Mouse (Mus musculus): Measurements from ENCODE around the gene Acat2. TPM values are rescaled to one million over a fixed set of nuclear protein-coding genes. Genes with fewer than 3 reads are reported as not detected.
A peak's percentile ranks its signal among the peaks of the same experiment; 100 is the strongest.
"Not testable (repeated sequence)": the region's sequence is repeated elsewhere in the genome, so short reads cannot be mapped to it uniquely, and the experiment has no call there.

The Acat2 gene
- polyA plus RNA-seq, 1 experiment from 2014 or later: 348 TPM

DNA sequence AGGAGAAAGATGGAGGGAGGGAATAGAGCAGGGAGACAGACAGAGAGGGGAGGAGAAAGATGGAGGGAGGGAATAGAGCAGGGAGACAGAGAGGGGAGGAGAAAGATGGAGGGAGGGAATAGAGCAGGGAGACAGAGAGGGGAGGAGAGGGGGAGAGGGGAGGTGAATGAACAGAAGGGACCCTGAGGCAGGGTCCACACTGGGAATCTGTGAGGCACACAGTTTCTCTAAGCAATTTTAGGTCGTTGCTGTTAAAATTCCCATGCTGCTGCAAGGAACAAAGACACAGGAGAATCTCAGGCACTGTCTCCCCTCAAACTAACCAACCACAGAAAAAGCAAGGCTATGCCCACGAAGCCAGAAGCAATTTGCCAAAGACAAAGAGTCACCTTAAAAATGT, 61.9 kb downstream of the Acat2 start:
- not testable (repeated sequence) for H3K4me1 ChIP-seq; H3K4me3 ChIP-seq; H3K9ac ChIP-seq; H3K9me3 ChIP-seq (replicated peaks); H3K4me2 ChIP-seq; H3K27me3 ChIP-seq
- 37% methylated on average over 2 of the region's 2 CpGs for WGBS
- Histone ChIP-seq H3K27ac (peak overlapping the region; percentile 78), H3K36me3 (ENCODE audit: poor library complexity, severe bottlenecking) (peaks cover 30% of the 10 kb centered on the region)
- peak; percentile 69 for ATAC-seq

DNA sequence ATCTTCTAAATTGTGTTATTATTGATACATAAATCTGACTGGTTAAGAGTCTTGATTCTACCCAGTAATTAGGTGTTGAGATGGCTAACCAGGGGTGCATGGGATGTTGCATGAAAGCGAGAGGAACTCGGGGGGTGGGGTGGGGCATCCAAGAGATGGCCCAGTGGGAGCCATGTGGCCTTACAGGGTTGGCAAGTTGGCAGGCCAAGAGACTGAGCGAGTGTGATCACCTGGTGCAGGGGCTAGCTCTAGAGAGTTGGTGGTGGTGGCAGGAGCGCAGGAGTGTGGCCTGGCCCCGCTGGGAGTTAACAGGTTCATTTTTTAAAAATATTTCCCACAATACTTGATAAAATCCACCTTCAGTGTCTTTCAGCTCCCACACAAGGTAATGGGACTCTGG, 62.9 kb downstream of the Acat2 start:
- ATAC-seq: peak; percentile 68; the same call in 1 of the 2 replicates
- WGBS: 83% methylated on average over 5 of the region's 5 CpGs
- Histone ChIP-seq H3K9ac (no peak overlapping the region), H3K36me3 (ENCODE audit: poor library complexity, severe bottlenecking) (peaks cover 26% of the 10 kb centered on the region), H3K4me3 (no peak overlapping the region), H3K27me3 (no peaks in the 10 kb centered on the region), H3K4me2 (no peak overlapping the region), H3K9me3 (replicated peaks) (no peaks in the 10 kb centered on the region), H3K4me1 (no peaks in the 10 kb centered on the region), H3K27ac (peak overlapping the region; percentile 16; the same call in 1 of the 2 replicates)

Other genes with a start within 250 kb of the Acat2 start
- gene Igf2r, start 191.1 kb downstream of the Acat2 start, polyA plus RNA-seq (2015; fragmentation: Nextera tagmentation; extraction: Ambion mirVana): 10.5 and 11.7 TPM in 2 replicates
- not detected in 2 replicates for gene Mas1, start 92.6 kb downstream of the Acat2 start, polyA plus RNA-seq (2015; fragmentation: Nextera tagmentation; extraction: Ambion mirVana)
- gene Mrgprh, start 84.7 kb downstream of the Acat2 start, polyA plus RNA-seq (2015; fragmentation: Nextera tagmentation; extraction: Ambion mirVana): not detected in 2 replicates
- 2.8 and 3.0 TPM in 2 replicates for gene Pnldc1, start 50.5 kb downstream of the Acat2 start, polyA plus RNA-seq (2015; fragmentation: Nextera tagmentation; extraction: Ambion mirVana)
- gene Tcp1, start 45.0 kb downstream of the Acat2 start, polyA plus RNA-seq (2015; fragmentation: Nextera tagmentation; extraction: Ambion mirVana): 470 and 497 TPM in 2 replicates
- 170 and 186 TPM in 2 replicates for gene Mrpl18, start 44.4 kb downstream of the Acat2 start, polyA plus RNA-seq (2015; fragmentation: Nextera tagmentation; extraction: Ambion mirVana)
- 0.71 and 1.5 TPM in 2 replicates for gene Acat3, start 20.1 kb downstream of the Acat2 start, polyA plus RNA-seq (2015; fragmentation: Nextera tagmentation; extraction: Ambion mirVana)
- 166 and 170 TPM in 2 replicates for gene Wtap, start 33.4 kb upstream of the Acat2 start, polyA plus RNA-seq (2015; fragmentation: Nextera tagmentation; extraction: Ambion mirVana)
- gene Sod2, start 46.1 kb upstream of the Acat2 start, polyA plus RNA-seq (2015; fragmentation: Nextera tagmentation; extraction: Ambion mirVana): 116 and 118 TPM in 2 replicates
- gene Gpr31b, start 91.5 kb upstream of the Acat2 start, polyA plus RNA-seq (2015; fragmentation: Nextera tagmentation; extraction: Ambion mirVana): not detected in 2 replicates
- gene Tcp10b, start 100.4 kb upstream of the Acat2 start, polyA plus RNA-seq (2015; fragmentation: Nextera tagmentation; extraction: Ambion mirVana): 0.14 TPM in 1 of 2 replicates, not detected in the other
- 0.09 TPM in 1 of 2 replicates, not detected in the other for gene Unc93a, start 171.1 kb upstream of the Acat2 start, polyA plus RNA-seq (2015; fragmentation: Nextera tagmentation; extraction: Ambion mirVana)